Mouse (Mus musculus) B cell, adult (primary cell): ENCODE measurements around the gene Itm2b. TPM values are rescaled to one million over a fixed set of nuclear protein-coding genes. Genes with fewer than 3 reads are reported as not detected.

Source experiments
- total RNA-seq: library from RNA; stranded (reverse); gene quantifications from 4 replicates; pipeline ENCODE4 v1.2.4, GENCODE M21; 2023; ENCODE audit not compliant: inconsistent age

Itm2b gene
- total RNA-seq, result 357 to 404 TPM (median 371 TPM) in 4 replicates

GRCm38 (mm10) chr14:73384913-73385719 lies at the start of gene Itm2b:
Gene Itm2b, minus strand, starts transcription at chr14:73385289.

GRCm38 (mm10) chr14:73325456-73326381 lies 59.4 kb downstream of the Itm2b start, which contains the start of gene Rb1:
Gene Rb1, minus strand, starts transcription at chr14:73325822.

Other genes starting within 250 kb of the Itm2b start
- gene Lpar6, start 147.4 kb downstream of the Itm2b start, total RNA-seq, result 4.2 to 6.3 TPM (median 5.3 TPM) in 4 replicates
- gene Rb1, start 59.5 kb downstream of the Itm2b start, total RNA-seq, result 88.2 to 101 TPM (median 96.6 TPM) in 4 replicates
- gene Med4, start 124.7 kb upstream of the Itm2b start, total RNA-seq, result 44.0 to 53.9 TPM (median 52.3 TPM) in 4 replicates
- gene Sucla2, start 140.0 kb upstream of the Itm2b start, total RNA-seq, result 40.6 to 42.5 TPM (median 41.4 TPM) in 4 replicates
- 20.1 to 25.4 TPM (median 22.0 TPM) in 4 replicates for gene Nudt15, start 163.0 kb upstream of the Itm2b start, total RNA-seq